Mouse (Mus musculus) heart, adult 2 months (tissue): ENCODE measurements around the gene Spata18.

Experiments
- CTCF ChIP-seq: fragments of 200-600 bp; IDR thresholded peaks from 2 replicates; pipeline ENCODE4 v1.8.1; 2022; ENCODE audit warnings: antibody characterized with exemption, mild to moderate bottlenecking, moderate library complexity
- POLR2A ChIP-seq: fragments of 200-500 bp; IDR thresholded peaks from 2 replicates; pipeline ENCODE4 v1.6.1; 2011; ENCODE audit warnings: mild to moderate bottlenecking, low read depth, low read length, control low read depth; ENCODE audit not compliant: insufficient read depth

- no peak for TF ChIP-seq CTCF
- TF ChIP-seq POLR2A, result no peak
Observed at GRCm38 (mm10) chr5:73703096-73703495, 51.9 kb downstream of the Spata18 start.
